Mouse (Mus musculus): ENCODE measurements around the gene Castor1. TPM values are rescaled to one million over a fixed set of nuclear protein-coding genes. Genes with fewer than 3 reads are reported as not detected.

Castor1 gene
- 8.0 and 10.9 TPM in 2 replicates for polyA plus RNA-seq (2021; fragmentation: Nextera tagmentation)
- long read RNA-seq, experiment 1, transcript Castor1-201 (9 exons, 1,574 nt), result major isoform, 18 of 20 reads
- long read RNA-seq, experiment 1, partial matches to known transcripts, result 1 of 20 reads
- long read RNA-seq, experiment 1, other reads (novel, unspliced or antisense), result 1 of 20 reads
- long read RNA-seq, experiment 2, transcript Castor1-201 (9 exons, 1,574 nt), result major isoform, 21 of 30 reads
- long read RNA-seq, experiment 2, partial matches to known transcripts, result 0 of 30 reads
- long read RNA-seq, experiment 2, other reads (novel, unspliced or antisense), result 9 of 30 reads

GRCm38 (mm10) chr11:4217914-4218629 is at the start of gene Castor1:
TSS of gene Castor1 (plus strand) at chr11:4218225.

GRCm38 (mm10) chr11:4186486-4187317 is 31.3 kb upstream of the Castor1 start, which contains the start of gene Tbc1d10a:
TSS of gene Tbc1d10a (plus strand) at chr11:4186789.

GRCm38 (mm10) chr11:4235665-4236545 is 17.9 kb downstream of the Castor1 start, which contains the start of gene Osm:
TSS of gene Osm (plus strand) at chr11:4236420.

GRCm38 (mm10) chr11:4256846-4257607 is 39.0 kb downstream of the Castor1 start, which contains the start of gene Lif:
TSS of gene Lif (plus strand) at chr11:4257557.

Other genes starting within 250 kb of the Castor1 start
- gene 4930556J24Rik, start 241.4 kb upstream of the Castor1 start, polyA plus RNA-seq (2021; fragmentation: Nextera tagmentation), result not detected in 2 replicates
- gene Gal3st1, start 234.6 kb upstream of the Castor1 start, polyA plus RNA-seq (2021; fragmentation: Nextera tagmentation), result 3.4 and 5.4 TPM in 2 replicates
- 0.33 and 0.80 TPM in 2 replicates for gene Sec14l4, start 186.8 kb upstream of the Castor1 start, polyA plus RNA-seq (2021; fragmentation: Nextera tagmentation)
- gene Sec14l3, start 153.4 kb upstream of the Castor1 start, polyA plus RNA-seq (2021; fragmentation: Nextera tagmentation), result 0.67 and 1.7 TPM in 2 replicates
- 189 and 199 TPM in 2 replicates for gene Mtfp1, start 122.8 kb upstream of the Castor1 start, polyA plus RNA-seq (2021; fragmentation: Nextera tagmentation)
- gene Sec14l2, start 94.8 kb upstream of the Castor1 start, polyA plus RNA-seq (2021; fragmentation: Nextera tagmentation), result 3.8 and 4.0 TPM in 2 replicates
- gene Rnf215, start 83.0 kb upstream of the Castor1 start, polyA plus RNA-seq (2021; fragmentation: Nextera tagmentation), result 11.3 and 11.7 TPM in 2 replicates
- 2.9 and 3.6 TPM in 2 replicates for gene Ccdc157, start 57.9 kb upstream of the Castor1 start, polyA plus RNA-seq (2021; fragmentation: Nextera tagmentation)
- gene Sf3a1, start 57.9 kb upstream of the Castor1 start, polyA plus RNA-seq (2021; fragmentation: Nextera tagmentation), result 28.7 and 37.2 TPM in 2 replicates
- 41.4 and 42.0 TPM in 2 replicates for gene Tbc1d10a, start 31.4 kb upstream of the Castor1 start, polyA plus RNA-seq (2021; fragmentation: Nextera tagmentation)
- 0.14 and 0.21 TPM in 2 replicates for gene Osm, start 18.2 kb downstream of the Castor1 start, polyA plus RNA-seq (2021; fragmentation: Nextera tagmentation)
- gene Lif, start 39.3 kb downstream of the Castor1 start, polyA plus RNA-seq (2021; fragmentation: Nextera tagmentation), result 0.74 and 1.1 TPM in 2 replicates
- gene Hormad2, start 222.9 kb downstream of the Castor1 start, polyA plus RNA-seq (2021; fragmentation: Nextera tagmentation), result 0.11 and 0.14 TPM in 2 replicates